Mouse (Mus musculus) liver, embryonic 13.5 days (tissue): ENCODE data around the gene Sntg2. TPM values are rescaled to one million over a fixed set of nuclear protein-coding genes. Genes with fewer than 3 reads are reported as not detected.

Source experiments
- ATAC-seq: fragments of 200-750 bp; cut with Nextera tagmentation; 2 replicates; pipeline ENCODE4 v1.8.0; 2017; ENCODE audit warnings: low read depth, mild to moderate bottlenecking, moderate number of reproducible peaks, moderate library complexity
- DNase-seq: peaks from one replicate; pipeline ENCODE4 v3.0.0; 2022
- H3K27ac ChIP-seq: fragments of 300-500 bp; sonication (generic); 2 replicates; pipeline ENCODE4 v1.5.1; 2015; ENCODE audit warnings: moderate library complexity, mild to moderate bottlenecking, inconsistent platforms
- H3K27me3 ChIP-seq: fragments of 300-500 bp; sonication (generic); 2 replicates; pipeline ENCODE4 v1.6.1; 2015; ENCODE audit warnings: mild to moderate bottlenecking, inconsistent platforms
- H3K36me3 ChIP-seq: fragments of 300-500 bp; sonication (generic); 2 replicates; pipeline ENCODE4 v1.6.1; 2015; ENCODE audit warnings: mild to moderate bottlenecking, inconsistent platforms
- H3K4me1 ChIP-seq: fragments of 300-500 bp; sonication (generic); replicated peaks from 2 replicates; pipeline ENCODE4 v1.6.1; 2015; ENCODE audit warnings: inconsistent platforms
- H3K4me2 ChIP-seq: fragments of 300-500 bp; sonication (generic); 2 replicates; pipeline ENCODE4 v1.6.1; 2015; ENCODE audit warnings: inconsistent platforms, mild to moderate bottlenecking, moderate library complexity
- H3K4me3 ChIP-seq: fragments of 300-500 bp; sonication (generic); replicated peaks from 2 replicates; pipeline ENCODE4 v1.5.1; 2015; ENCODE audit warnings: mild to moderate bottlenecking, inconsistent platforms
- H3K9ac ChIP-seq: fragments of 300-500 bp; sonication (generic); 2 replicates; pipeline ENCODE4 v1.6.1; 2015; ENCODE audit warnings: mild to moderate bottlenecking, inconsistent platforms
- H3K9me3 ChIP-seq: fragments of 300-500 bp; sonication (generic); replicated peaks from 2 replicates; pipeline ENCODE4 v1.6.1; 2016; ENCODE audit warnings: inconsistent platforms
- WGBS: fragments of 180-500 bp; shearing (Covaris S2); methylation state at CpG from one replicate; pipeline ENCODE4 v1.1.7; 2015; ENCODE audit not compliant: insufficient replicate concordance; 5-methylcytosine and 5-hydroxymethylcytosine counted together
- polyA plus RNA-seq: library from polyadenylated mRNA; unstranded; fragments of >200 nt; fragmentation: Nextera tagmentation; extraction: Ambion mirVana; gene quantifications from 2 replicates; pipeline ENCODE4 v1.2.1, GENCODE M21; 2015

The Sntg2 gene
- 0.29 and 0.32 TPM in 2 replicates for polyA plus RNA-seq

GRCm38 (mm10) chr12:30372933-30373501, at the start of gene Sntg2:
Sntg2 (minus strand) TSS chr12:30373375.
- no peaks in the 10 kb centered on the region for H3K9me3 ChIP-seq
- DNase-seq (peak; percentile 38), ATAC-seq (peak; percentile 91)
- WGBS: 1% methylated on average over 32 of the region's 39 CpGs
- no peak within 1 kb of the TSS for H3K27ac ChIP-seq
- peaks cover 11% of the 10 kb centered on the region for H3K27me3 ChIP-seq
- 0 out of 2 replicates have a peak within 1 kb of the TSS, but pooled peaks have one; percentile 22 for H3K9ac ChIP-seq
- peak within 1 kb of the TSS; percentile 37 for H3K4me3 ChIP-seq
- H3K4me2 ChIP-seq: peak within 1 kb of the TSS; percentile 66
- H3K4me1 ChIP-seq: peaks cover 7% of the 10 kb centered on the region; the same call in 1 of the 2 replicates
- no peaks in the 10 kb centered on the region for H3K36me3 ChIP-seq

GRCm38 (mm10) chr12:30416547-30416946, 43.4 kb upstream of the Sntg2 start:
- Histone ChIP-seq H3K4me3 (no peak overlapping the region), H3K4me1 (no peaks in the 10 kb centered on the region), H3K9me3 (0 out of 2 replicates have a peak, but pooled peaks cover 4% of the 10 kb centered on the region), H3K27me3 (no peaks in the 10 kb centered on the region), H3K27ac (no peak overlapping the region), H3K36me3 (no peaks in the 10 kb centered on the region), H3K9ac (no peak overlapping the region), H3K4me2 (no peak overlapping the region)
- no peak for ATAC-seq
- DNase-seq: no peak
- WGBS: 67% methylated on average over 8 of the region's 8 CpGs

DNA sequence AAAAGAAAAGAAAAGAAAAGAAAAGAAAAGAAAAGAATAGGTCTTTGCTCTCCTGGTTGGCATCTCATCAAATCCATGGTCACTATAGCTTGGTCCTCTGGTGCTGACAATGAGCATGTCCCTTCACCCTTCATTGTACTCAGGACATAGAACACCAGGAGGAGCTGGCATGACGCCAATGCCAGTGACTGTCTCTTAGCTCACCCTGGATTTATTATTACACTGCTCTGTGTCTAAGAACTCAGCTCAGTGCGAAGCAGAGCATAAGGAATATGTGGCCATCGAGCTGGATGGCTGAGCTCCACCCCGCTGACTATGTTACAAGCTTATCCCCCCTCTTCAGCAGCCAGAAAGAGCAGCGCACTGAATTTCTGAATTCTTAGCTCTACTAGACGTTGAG, 42.8 kb upstream of the Sntg2 start:
- no peak for ATAC-seq
- no peak overlapping the region for H3K4me3 ChIP-seq
- H3K27me3 ChIP-seq: no peaks in the 10 kb centered on the region
- H3K36me3 ChIP-seq: no peaks in the 10 kb centered on the region
- H3K27ac ChIP-seq: no peak overlapping the region
- no peak overlapping the region for H3K4me2 ChIP-seq
- H3K4me1 ChIP-seq: no peaks in the 10 kb centered on the region
- DNase-seq: no peak
- no peak overlapping the region for H3K9ac ChIP-seq
- WGBS: 56% methylated on average over 6 of the region's 6 CpGs
- H3K9me3 ChIP-seq: 0 out of 2 replicates have a peak, but pooled peaks cover 4% of the 10 kb centered on the region

GRCm38 (mm10) chr12:30402651-30403050, 29.5 kb upstream of the Sntg2 start:
- Histone ChIP-seq H3K9me3 (no peaks in the 10 kb centered on the region), H3K27me3 (no peaks in the 10 kb centered on the region), H3K4me3 (no peak overlapping the region), H3K36me3 (no peaks in the 10 kb centered on the region), H3K4me2 (no peak overlapping the region), H3K4me1 (no peaks in the 10 kb centered on the region), H3K27ac (no peak overlapping the region), H3K9ac (no peak overlapping the region)
- no peak for ATAC-seq
- DNase-seq: no peak

- DNase-seq (no peak), ATAC-seq (no peak)
- H3K27me3 ChIP-seq: no peaks in the 10 kb centered on the region
- H3K4me1 ChIP-seq: no peaks in the 10 kb centered on the region
- no peaks in the 10 kb centered on the region for H3K36me3 ChIP-seq
- no peaks in the 10 kb centered on the region for H3K9me3 ChIP-seq
- no peak overlapping the region for H3K4me3 ChIP-seq
- no peak overlapping the region for H3K4me2 ChIP-seq
- no peak overlapping the region for H3K9ac ChIP-seq
- WGBS: 48% methylated on average over 2 of the region's 2 CpGs
- H3K27ac ChIP-seq: no peak overlapping the region
These were observed 27.4 kb upstream of the Sntg2 start for GRCm38 (mm10) chr12:30400531-30400930.

- H3K4me2 ChIP-seq: no peak overlapping the region
- no peak overlapping the region for H3K27ac ChIP-seq
- DNase-seq (no peak), ATAC-seq (no peak)
- H3K27me3 ChIP-seq: no peaks in the 10 kb centered on the region
- H3K9me3 ChIP-seq: no peaks in the 10 kb centered on the region
- no peaks in the 10 kb centered on the region for H3K4me1 ChIP-seq
- H3K36me3 ChIP-seq: no peaks in the 10 kb centered on the region
- 66% methylated on average over 2 of the region's 2 CpGs for WGBS
- H3K4me3 ChIP-seq: no peak overlapping the region
- no peak overlapping the region for H3K9ac ChIP-seq
These were observed 26.9 kb upstream of the Sntg2 start for GRCm38 (mm10) chr12:30400114-30400513.

DNA sequence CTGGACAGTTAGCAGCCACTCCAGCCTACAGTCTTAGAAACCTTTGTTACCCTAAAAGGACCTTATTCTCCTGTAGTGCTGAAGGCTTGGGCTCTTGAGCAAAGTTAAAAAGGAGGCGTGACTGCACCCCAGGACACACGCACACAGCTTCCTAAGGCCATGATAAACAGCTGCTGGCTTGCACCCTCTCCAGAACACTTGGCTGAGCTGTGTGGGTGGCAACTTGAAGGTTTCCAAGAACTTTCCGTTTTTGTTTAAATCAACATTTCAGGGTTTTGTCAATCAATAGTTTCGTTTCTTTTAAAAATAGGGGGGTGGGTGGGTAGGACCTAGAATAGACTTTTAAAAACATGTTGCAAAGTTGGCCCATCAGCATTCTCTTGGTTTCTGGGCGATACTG, 882 bp downstream of the Sntg2 start:
- no peak overlapping the region for H3K4me3 ChIP-seq

GRCm38 (mm10) chr12:30369786-30370185, 3.4 kb downstream of the Sntg2 start:
- peaks cover 7% of the 10 kb centered on the region; the same call in 1 of the 2 replicates for H3K4me1 ChIP-seq
- peaks cover 11% of the 10 kb centered on the region for H3K27me3 ChIP-seq
- no peak for DNase-seq
- no peak for ATAC-seq
- H3K36me3 ChIP-seq: no peaks in the 10 kb centered on the region
- H3K27ac ChIP-seq: no peak overlapping the region
- no peak overlapping the region for H3K9ac ChIP-seq
- 9% methylated on average over 6 of the region's 6 CpGs for WGBS
- no peak overlapping the region for H3K4me2 ChIP-seq
- H3K9me3 ChIP-seq: no peaks in the 10 kb centered on the region
- H3K4me3 ChIP-seq: no peak overlapping the region

More for the DNA sequence above, 882 bp downstream of the Sntg2 start:
- no peaks in the 10 kb centered on the region for H3K36me3 ChIP-seq
- H3K27me3 ChIP-seq: peaks cover 11% of the 10 kb centered on the region
- no peak overlapping the region for H3K9ac ChIP-seq
- H3K4me1 ChIP-seq: peaks cover 7% of the 10 kb centered on the region; the same call in 1 of the 2 replicates
- WGBS: 28% methylated on average over 5 of the region's 5 CpGs
- H3K27ac ChIP-seq: no peak overlapping the region
- no peak for ATAC-seq
- H3K9me3 ChIP-seq: no peaks in the 10 kb centered on the region
- DNase-seq: no peak
- H3K4me2 ChIP-seq: peak overlapping the region; percentile 66

- Histone ChIP-seq H3K4me3 (no peak overlapping the region), H3K27ac (no peak overlapping the region), H3K4me2 (no peak overlapping the region), H3K27me3 (peaks cover 11% of the 10 kb centered on the region), H3K36me3 (no peaks in the 10 kb centered on the region), H3K9me3 (no peaks in the 10 kb centered on the region), H3K4me1 (peaks cover 7% of the 10 kb centered on the region; the same call in 1 of the 2 replicates), H3K9ac (no peak overlapping the region)
- ATAC-seq (no peak), DNase-seq (no peak)
- WGBS: 60% methylated on average over 6 of the region's 6 CpGs
These were observed 4.0 kb downstream of the Sntg2 start for GRCm38 (mm10) chr12:30369141-30369540.

DNA sequence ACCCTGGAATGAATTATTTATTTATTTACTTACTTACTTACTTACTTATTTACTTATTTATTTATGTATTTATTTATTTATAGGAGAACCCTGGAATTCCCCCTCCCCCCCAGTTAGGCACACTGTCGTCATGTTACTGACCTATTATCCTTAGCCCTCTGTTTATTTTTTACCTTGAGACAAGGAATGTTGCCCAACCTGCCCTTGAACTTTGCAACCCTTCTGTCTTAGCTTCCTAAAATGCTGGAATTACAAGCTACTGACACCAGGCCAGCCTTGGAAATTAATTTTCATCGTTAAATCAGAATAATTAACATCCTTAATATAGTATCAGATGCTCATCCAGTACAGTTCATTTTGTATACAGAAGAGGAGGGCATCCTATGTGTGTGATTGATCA, 10.9 kb downstream of the Sntg2 start:
- H3K4me3 ChIP-seq: no peak overlapping the region
- no peak for ATAC-seq
- no peak overlapping the region for H3K9ac ChIP-seq
- H3K4me2 ChIP-seq: no peak overlapping the region
- no peaks in the 10 kb centered on the region for H3K4me1 ChIP-seq
- 54% methylated on average over 2 of the region's 2 CpGs for WGBS
- no peaks in the 10 kb centered on the region for H3K36me3 ChIP-seq
- no peaks in the 10 kb centered on the region for H3K9me3 ChIP-seq
- DNase-seq: no peak
- H3K27ac ChIP-seq: no peak overlapping the region
- H3K27me3 ChIP-seq: no peaks in the 10 kb centered on the region

DNA sequence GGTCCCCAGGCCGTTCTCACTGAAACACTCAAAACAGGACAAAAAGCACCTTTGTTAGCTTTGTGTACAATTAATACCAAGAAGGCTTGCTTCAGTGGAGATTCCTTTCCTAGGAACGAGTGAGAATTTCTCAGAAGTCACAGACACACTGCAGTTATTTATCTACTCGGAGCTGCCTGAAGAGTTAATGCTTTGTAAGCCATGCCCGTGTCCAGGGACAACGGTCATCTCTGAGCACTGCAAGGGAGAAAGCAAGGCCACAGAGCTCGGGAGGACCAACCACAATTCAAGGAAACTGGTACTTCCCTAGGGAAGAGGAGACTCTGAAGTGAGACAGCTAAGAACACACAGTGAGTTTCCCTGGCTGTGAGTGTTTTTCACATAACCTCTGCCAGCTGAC, 15.5 kb downstream of the Sntg2 start:
- Histone ChIP-seq H3K9me3 (no peaks in the 10 kb centered on the region), H3K4me1 (no peaks in the 10 kb centered on the region), H3K27me3 (no peaks in the 10 kb centered on the region), H3K4me2 (no peak overlapping the region), H3K4me3 (no peak overlapping the region), H3K27ac (no peak overlapping the region), H3K36me3 (no peaks in the 10 kb centered on the region), H3K9ac (no peak overlapping the region)
- WGBS: 53% methylated on average over 6 of the region's 6 CpGs
- DNase-seq (no peak), ATAC-seq (no peak)

GRCm38 (mm10) chr12:30352393-30352792, 20.8 kb downstream of the Sntg2 start:
- no peak overlapping the region for H3K27ac ChIP-seq
- no peaks in the 10 kb centered on the region for H3K4me1 ChIP-seq
- ATAC-seq (no peak), DNase-seq (no peak)
- H3K4me2 ChIP-seq: no peak overlapping the region
- H3K9ac ChIP-seq: no peak overlapping the region
- no peak overlapping the region for H3K4me3 ChIP-seq
- no peaks in the 10 kb centered on the region for H3K9me3 ChIP-seq
- H3K27me3 ChIP-seq: no peaks in the 10 kb centered on the region
- 54% methylated on average over 2 of the region's 2 CpGs for WGBS
- H3K36me3 ChIP-seq: no peaks in the 10 kb centered on the region
